Mouse (Mus musculus) ovary, postnatal 36 days (tissue): ENCODE data around the gene Nemp1.

Source experiments
- DNase-seq: peaks from one replicate; pipeline ENCODE4 v3.0.0; 2022; ENCODE audit warnings: low spot score, mixed read lengths

The Nemp1 gene

GRCm38 (mm10) chr10:127674794-127675522, 8.3 kb downstream of the Nemp1 start:
- peak; percentile 61 for DNase-seq

GRCm38 (mm10) chr10:127675859-127676398, 9.2 kb downstream of the Nemp1 start:
- DNase-seq = no peak

GRCm38 (mm10) chr10:127676691-127677548, 10.2 kb downstream of the Nemp1 start:
- peak; percentile 91 for DNase-seq

- peak; percentile 51 for DNase-seq
Observed at GRCm38 (mm10) chr10:127677591-127678336, 11.1 kb downstream of the Nemp1 start.

- no peak for DNase-seq
Observed at GRCm38 (mm10) chr10:127679208-127679607, 12.5 kb downstream of the Nemp1 start.

- DNase-seq = no peak
Observed at GRCm38 (mm10) chr10:127679881-127680280, 13.2 kb downstream of the Nemp1 start.

- DNase-seq = no peak
Observed at GRCm38 (mm10) chr10:127682886-127683285, 16.2 kb downstream of the Nemp1 start.

- DNase-seq = no peak
Observed at GRCm38 (mm10) chr10:127691053-127691452, 24.4 kb downstream of the Nemp1 start.

- DNase-seq = no peak
Observed at GRCm38 (mm10) chr10:127694636-127695035, 27.9 kb downstream of the Nemp1 start.

GRCm38 (mm10) chr10:127695775-127696174, 29.1 kb downstream of the Nemp1 start:
- no peak for DNase-seq

- no peak for DNase-seq
Observed at GRCm38 (mm10) chr10:127698966-127699365, 32.3 kb downstream of the Nemp1 start.

GRCm38 (mm10) chr10:127703299-127703698, 36.6 kb downstream of the Nemp1 start:
- DNase-seq = no peak

GRCm38 (mm10) chr10:127704293-127704692, 37.6 kb downstream of the Nemp1 start:
- DNase-seq = no peak

GRCm38 (mm10) chr10:127704766-127705220, 38.1 kb downstream of the Nemp1 start, which contains the start of gene Myo1a:
Gene Myo1a (plus strand): TSS chr10:127705170.
- no peak for DNase-seq

- DNase-seq = no peak
Observed at GRCm38 (mm10) chr10:127705783-127706182, 39.1 kb downstream of the Nemp1 start.

- peak; percentile 74 for DNase-seq
Observed at GRCm38 (mm10) chr10:127707721-127708120, 41.0 kb downstream of the Nemp1 start.

GRCm38 (mm10) chr10:127708850-127709370, 42.2 kb downstream of the Nemp1 start:
- DNase-seq = no peak

GRCm38 (mm10) chr10:127710331-127710730, 43.6 kb downstream of the Nemp1 start:
- no peak for DNase-seq

- DNase-seq = no peak
Observed at GRCm38 (mm10) chr10:127712736-127713135, 46.0 kb downstream of the Nemp1 start.

- DNase-seq = no peak
Observed at GRCm38 (mm10) chr10:127721671-127722418, 55.1 kb downstream of the Nemp1 start.

- no peak for DNase-seq
Observed at GRCm38 (mm10) chr10:127724178-127724577, 57.5 kb downstream of the Nemp1 start, which contains the start of gene Tac2. Gene Tac2 (plus strand): TSS chr10:127724478.
